Mouse (Mus musculus): Measurements from ENCODE around the gene Cox8b. TPM values are rescaled to one million over a fixed set of nuclear protein-coding genes. Genes with fewer than 3 reads are reported as not detected.
"Not testable (repeated sequence)": the region's sequence is repeated elsewhere in the genome, so short reads cannot be mapped to it uniquely, and the experiment has no call there.

The Cox8b gene
- polyA plus RNA-seq, 1 experiment from 2014 or later = not detected

DNA sequence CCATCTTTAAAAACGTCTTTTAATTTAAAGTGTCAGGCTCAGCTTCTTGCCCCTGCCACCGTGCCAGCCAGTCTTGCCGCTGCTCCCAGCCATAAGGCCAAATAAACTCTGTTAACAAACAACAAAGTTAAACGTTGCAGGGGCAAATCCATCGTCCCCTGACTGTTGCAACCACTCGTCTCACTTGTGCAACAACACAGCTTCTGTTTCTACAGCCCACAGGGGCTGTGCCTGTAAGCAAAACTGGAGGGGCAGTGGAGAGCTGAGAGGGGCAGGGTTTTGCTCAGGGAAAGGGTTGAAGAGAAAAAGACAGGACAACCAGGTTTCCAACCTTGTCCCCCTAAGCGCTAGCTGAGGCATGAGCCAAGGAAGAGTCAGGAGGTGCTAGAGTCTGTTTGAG is 7.9 kb upstream of the Cox8b start:
- no peak for DNase-seq (ENCODE audit: low spot score)
- H3K27me3 ChIP-seq (replicated peaks; ENCODE audit: low read depth, poor library complexity, severe bottlenecking) = no peaks in the 10 kb centered on the region; the same call in 1 of the 2 replicates
- H3K4me1 ChIP-seq = peaks cover 19% of the 10 kb centered on the region
- H3K9me3 ChIP-seq = no peaks in the 10 kb centered on the region
- H3K36me3 ChIP-seq (replicated peaks) = no peaks in the 10 kb centered on the region
- no peak overlapping the region for H3K27ac ChIP-seq (replicated peaks)
- peak overlapping the region; percentile 53; the same call in 1 of the 2 replicates for H3K4me3 ChIP-seq
- WGBS = 48% methylated on average over 7 of the region's 7 CpGs

DNA sequence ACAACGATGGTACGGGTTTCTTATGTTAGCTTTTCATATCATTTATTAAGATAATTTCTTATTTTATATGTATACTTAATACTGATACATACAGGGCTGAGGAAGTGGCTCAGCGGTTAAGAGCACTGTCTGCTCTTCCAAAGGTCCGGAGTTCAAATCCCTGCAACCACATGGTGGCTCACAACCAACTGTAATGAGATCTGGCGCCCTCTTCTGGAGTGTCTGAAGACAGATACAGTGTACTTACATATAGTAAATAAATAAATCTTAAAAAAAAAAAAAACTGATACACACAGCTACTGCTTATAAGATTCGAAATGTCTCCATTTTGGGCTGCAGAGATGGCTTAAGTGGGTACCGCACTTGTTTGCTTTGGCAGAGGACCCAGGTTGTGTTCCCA is 7.5 kb upstream of the Cox8b start:
- H3K27me3 ChIP-seq (replicated peaks; ENCODE audit: low read depth, poor library complexity, severe bottlenecking) = no peaks in the 10 kb centered on the region; the same call in 1 of the 2 replicates
- H3K27ac ChIP-seq (replicated peaks) = no peak overlapping the region
- peaks cover 20% of the 10 kb centered on the region for H3K4me1 ChIP-seq
- H3K9me3 ChIP-seq = no peaks in the 10 kb centered on the region
- no peak overlapping the region for H3K4me3 ChIP-seq
- WGBS = 86% methylated on average over 7 of the region's 7 CpGs
- DNase-seq (ENCODE audit: low spot score) = no peak
- no peaks in the 10 kb centered on the region for H3K36me3 ChIP-seq (replicated peaks)

DNA sequence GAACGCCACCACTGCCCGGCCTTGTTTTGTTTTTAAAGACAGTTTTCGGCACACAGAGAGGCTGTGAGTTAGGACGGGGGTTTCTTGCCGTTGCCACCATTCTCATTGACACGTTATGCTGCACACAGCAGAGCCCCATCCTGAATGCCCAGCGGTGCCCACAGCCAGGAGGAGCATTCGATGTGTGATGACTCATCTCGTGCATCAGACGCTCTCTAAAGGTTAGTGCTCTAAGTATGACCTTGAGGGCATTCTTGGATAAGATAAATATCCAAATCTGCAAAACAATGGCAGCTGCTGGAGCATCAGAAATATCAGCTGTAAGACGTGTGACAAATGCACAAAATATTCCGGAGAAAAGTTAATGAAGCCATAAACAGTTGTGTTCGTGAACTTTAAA is 6.9 kb upstream of the Cox8b start:
- no peaks in the 10 kb centered on the region; the same call in 1 of the 2 replicates for H3K27me3 ChIP-seq (replicated peaks; ENCODE audit: low read depth, poor library complexity, severe bottlenecking)
- no peak overlapping the region for H3K27ac ChIP-seq (replicated peaks)
- no peak overlapping the region for H3K4me3 ChIP-seq
- H3K9me3 ChIP-seq = no peaks in the 10 kb centered on the region
- peaks cover 26% of the 10 kb centered on the region for H3K4me1 ChIP-seq
- WGBS = 87% methylated on average over 13 of the region's 13 CpGs
- no peaks in the 10 kb centered on the region for H3K36me3 ChIP-seq (replicated peaks)
- DNase-seq (ENCODE audit: low spot score) = no peak

DNA sequence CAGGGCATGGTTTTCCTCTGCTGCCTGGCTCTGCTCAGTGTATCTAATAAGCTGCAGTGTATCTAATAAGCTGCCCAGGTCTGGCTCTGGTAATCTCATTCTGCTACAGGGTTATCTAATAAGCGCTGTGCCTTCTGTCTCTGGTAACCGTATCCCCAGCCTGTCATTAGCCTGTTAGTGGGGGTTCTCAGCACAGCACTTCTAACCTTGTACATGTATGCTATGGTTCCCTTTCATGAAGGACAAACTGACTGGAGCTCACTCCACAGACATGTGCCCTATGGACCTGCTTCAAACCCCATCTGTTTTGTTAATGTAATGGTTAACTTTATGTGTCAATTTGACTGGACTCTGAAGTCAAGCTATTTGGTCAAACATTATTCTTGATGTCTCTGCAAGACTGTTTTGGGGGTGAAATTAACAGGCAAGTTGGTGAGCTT is 5.4 kb upstream of the Cox8b start:
- H3K4me3 ChIP-seq = no peak overlapping the region
- WGBS = 83% methylated on average over 2 of the region's 2 CpGs
- peaks cover 31% of the 10 kb centered on the region for H3K4me1 ChIP-seq
- no peaks in the 10 kb centered on the region for H3K36me3 ChIP-seq (replicated peaks)
- H3K27ac ChIP-seq (replicated peaks) = no peak overlapping the region
- H3K9me3 ChIP-seq = no peaks in the 10 kb centered on the region
- DNase-seq (ENCODE audit: low spot score) = no peak
- H3K27me3 ChIP-seq (replicated peaks; ENCODE audit: low read depth, poor library complexity, severe bottlenecking) = no peaks in the 10 kb centered on the region; the same call in 1 of the 2 replicates

DNA sequence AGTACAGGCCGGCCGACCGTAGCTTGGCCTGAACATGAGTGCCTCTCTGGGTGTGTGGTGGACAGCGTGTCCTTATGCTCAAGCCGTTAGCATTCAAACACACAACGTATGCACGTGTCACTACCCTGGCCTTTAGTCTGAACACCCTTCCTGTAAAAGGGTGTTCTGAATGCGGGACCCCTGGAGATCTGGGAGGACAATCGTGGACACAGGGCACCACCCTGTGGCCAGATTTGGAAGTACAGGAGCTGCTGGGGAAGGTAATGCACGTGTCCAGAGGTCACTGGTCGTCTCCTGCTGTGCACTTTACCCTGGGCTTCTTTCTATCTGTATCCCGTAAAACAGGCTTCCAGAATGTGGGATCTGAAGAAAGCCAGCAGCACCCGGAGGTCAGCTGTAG is 3.0 kb upstream of the Cox8b start:
- Histone ChIP-seq H3K27ac (replicated peaks) (no peak overlapping the region), H3K36me3 (replicated peaks) (peaks cover 14% of the 10 kb centered on the region), H3K27me3 (replicated peaks; ENCODE audit: low read depth, poor library complexity, severe bottlenecking) (no peaks in the 10 kb centered on the region), H3K4me1 (peaks cover 20% of the 10 kb centered on the region), H3K9me3 (no peaks in the 10 kb centered on the region), H3K4me3 (no peak overlapping the region)
- WGBS = 24% methylated on average over 13 of the region's 13 CpGs
- DNase-seq (ENCODE audit: low spot score) = peak; percentile 87

DNA sequence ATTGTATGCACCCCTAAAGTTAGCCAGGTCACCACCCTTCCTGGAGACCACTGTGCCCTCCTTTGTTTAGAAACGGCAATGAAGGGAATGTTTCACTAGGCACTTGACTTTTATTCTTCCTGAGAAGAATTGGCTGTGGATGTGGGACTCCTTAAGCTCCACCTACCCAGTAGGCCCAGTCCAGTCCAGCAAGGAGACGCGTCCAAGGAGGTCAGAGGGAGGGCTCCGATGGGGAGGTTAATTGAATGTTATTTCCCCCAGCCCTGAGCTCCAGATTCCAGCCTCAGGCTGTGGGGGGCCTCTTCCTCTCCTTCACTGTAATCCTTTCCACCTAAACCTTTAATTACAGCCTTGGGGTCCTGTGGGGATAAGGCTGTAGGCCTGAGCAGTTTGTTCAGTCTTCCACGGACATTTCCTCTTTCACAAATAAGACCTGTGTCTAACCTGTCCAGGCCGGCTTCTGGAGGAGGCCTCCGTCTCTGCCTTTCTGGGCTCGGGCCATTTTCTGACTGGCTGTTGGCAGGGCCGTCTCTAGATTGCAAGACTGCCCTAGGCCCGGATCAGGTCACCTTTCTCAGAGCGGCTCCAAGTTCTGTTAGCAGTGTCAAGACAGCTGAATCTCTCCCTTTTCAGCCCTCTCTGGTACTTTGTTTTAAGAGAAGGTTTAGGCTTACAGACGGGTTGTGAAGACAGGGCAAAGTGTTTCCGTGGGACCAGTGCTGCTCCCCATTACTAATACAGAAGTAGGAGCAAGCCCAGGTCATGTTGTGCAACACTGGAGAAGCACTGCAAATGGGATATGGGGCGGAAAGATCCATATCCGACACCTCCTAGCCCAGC is 2.0 kb upstream of the Cox8b start:
- peaks cover 23% of the 10 kb centered on the region for H3K36me3 ChIP-seq (replicated peaks)
- DNase-seq (ENCODE audit: low spot score) = peak; percentile 42

DNA sequence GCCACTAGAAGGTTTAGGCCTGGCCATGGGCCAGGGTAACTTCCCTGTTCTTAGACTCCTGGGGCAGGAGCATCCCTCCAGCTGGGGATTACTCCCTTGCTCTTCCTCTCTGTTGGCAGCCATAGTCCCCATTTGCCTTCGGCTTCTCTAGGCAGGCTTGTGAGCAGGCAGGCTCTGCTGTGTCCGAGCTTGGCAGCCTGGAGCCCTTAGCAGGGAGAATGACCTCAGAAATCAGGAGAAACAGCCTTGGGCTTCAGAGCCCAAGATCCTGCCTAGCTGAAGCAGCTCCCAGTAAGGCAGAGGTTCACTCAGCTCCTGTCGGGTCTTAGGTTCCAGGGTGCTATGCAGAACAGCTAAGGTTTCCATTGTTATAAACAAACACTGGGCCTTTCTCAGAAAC is 1.1 kb downstream of the Cox8b start:
- 75% methylated on average over 3 of the region's 3 CpGs for WGBS
- Histone ChIP-seq H3K27ac (replicated peaks) (no peak overlapping the region), H3K36me3 (replicated peaks) (peaks cover 52% of the 10 kb centered on the region), H3K9me3 (no peaks in the 10 kb centered on the region), H3K4me3 (no peak overlapping the region), H3K27me3 (replicated peaks; ENCODE audit: low read depth, poor library complexity, severe bottlenecking) (no peaks in the 10 kb centered on the region), H3K4me1 (peaks cover 18% of the 10 kb centered on the region)
- DNase-seq (ENCODE audit: low spot score) = no peak

More for the DNA sequence above, 2.0 kb upstream of the Cox8b start:
- Histone ChIP-seq H3K4me1 (peaks cover 18% of the 10 kb centered on the region), H3K9me3 (no peaks in the 10 kb centered on the region), H3K27ac (replicated peaks) (peak overlapping the region; percentile 54), H3K27me3 (replicated peaks; ENCODE audit: low read depth, poor library complexity, severe bottlenecking) (no peaks in the 10 kb centered on the region), H3K4me3 (no peak overlapping the region)
- WGBS = 54% methylated on average over 15 of the region's 15 CpGs

DNA sequence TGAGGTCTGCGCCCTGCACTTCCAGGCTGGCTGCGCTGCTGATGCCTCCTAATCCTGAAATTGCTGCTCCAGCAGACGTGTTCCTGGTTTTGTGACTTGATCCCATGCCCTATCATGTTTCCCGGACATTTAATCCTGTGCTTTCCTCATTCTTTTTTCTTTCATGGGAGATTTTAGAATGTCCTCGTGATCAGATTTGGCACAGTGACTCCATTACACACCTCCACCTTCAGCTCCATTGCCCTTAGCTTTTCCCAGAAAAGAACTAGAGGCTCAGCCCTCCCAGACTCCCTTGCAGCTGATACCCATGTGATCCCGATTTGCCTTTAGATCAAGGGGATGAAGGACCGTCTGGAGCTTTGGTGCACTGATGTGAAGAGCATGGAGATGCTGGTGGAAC is 2.4 kb downstream of the Cox8b start:
- Histone ChIP-seq H3K9me3 (no peaks in the 10 kb centered on the region), H3K36me3 (replicated peaks) (peaks cover 65% of the 10 kb centered on the region), H3K4me1 (peaks cover 13% of the 10 kb centered on the region), H3K27me3 (replicated peaks; ENCODE audit: low read depth, poor library complexity, severe bottlenecking) (no peaks in the 10 kb centered on the region), H3K27ac (replicated peaks) (no peak overlapping the region), H3K4me3 (no peak overlapping the region)
- no peak for DNase-seq (ENCODE audit: low spot score)
- WGBS = 80% methylated on average over 7 of the region's 7 CpGs

DNA sequence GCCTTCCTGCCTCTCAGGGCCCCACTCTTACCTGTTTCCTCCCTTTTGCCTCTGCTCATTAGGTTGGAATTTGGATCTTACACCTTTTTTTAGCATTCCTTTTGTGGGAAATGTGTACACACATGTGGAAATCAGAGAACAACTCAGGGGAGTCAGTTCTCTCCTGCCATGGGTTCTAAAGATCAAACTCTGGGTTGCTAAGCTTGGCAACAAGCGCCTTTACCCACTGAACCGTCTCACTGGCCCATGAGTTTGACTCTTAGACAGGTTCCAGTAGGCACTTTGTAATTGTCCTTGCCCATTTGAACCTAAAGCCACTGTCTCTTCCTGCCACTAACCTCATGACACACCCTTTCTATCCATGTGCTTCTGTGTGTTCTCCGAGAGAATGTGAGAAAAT is 5.6 kb downstream of the Cox8b start:
- 94% methylated on average over 3 of the region's 3 CpGs for WGBS
- H3K27me3 ChIP-seq (replicated peaks; ENCODE audit: low read depth, poor library complexity, severe bottlenecking) = no peaks in the 10 kb centered on the region
- no peak overlapping the region for H3K27ac ChIP-seq (replicated peaks)
- no peaks in the 10 kb centered on the region for H3K4me1 ChIP-seq
- H3K9me3 ChIP-seq = no peaks in the 10 kb centered on the region
- peaks cover 88% of the 10 kb centered on the region for H3K36me3 ChIP-seq (replicated peaks)
- no peak overlapping the region for H3K4me3 ChIP-seq
- no peak for DNase-seq (ENCODE audit: low spot score)

DNA sequence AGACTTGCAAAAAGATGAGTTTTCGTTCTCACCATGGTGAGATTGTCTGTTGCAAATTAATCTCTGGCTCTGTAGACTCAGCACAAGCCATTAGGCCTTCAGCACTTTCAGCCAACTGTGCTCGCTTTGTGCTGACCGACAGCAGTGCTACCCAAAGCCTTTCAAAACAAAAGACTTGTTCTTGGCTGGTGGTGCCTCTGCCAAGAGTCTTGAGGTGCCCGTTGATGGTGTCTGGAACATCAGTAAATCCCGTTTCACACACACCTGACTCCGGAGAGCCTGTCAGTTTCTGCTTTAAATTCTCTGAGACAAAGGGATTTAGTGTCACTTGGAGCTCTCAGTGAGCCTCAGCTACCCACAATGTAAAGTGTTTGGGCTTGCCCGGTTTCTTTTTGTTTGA is 6.2 kb downstream of the Cox8b start:
- Histone ChIP-seq H3K4me3 (no peak overlapping the region), H3K27me3 (replicated peaks; ENCODE audit: low read depth, poor library complexity, severe bottlenecking) (no peaks in the 10 kb centered on the region), H3K36me3 (replicated peaks) (peaks cover 89% of the 10 kb centered on the region), H3K4me1 (no peaks in the 10 kb centered on the region), H3K27ac (replicated peaks) (no peak overlapping the region), H3K9me3 (no peaks in the 10 kb centered on the region)
- 91% methylated on average over 7 of the region's 7 CpGs for WGBS
- no peak for DNase-seq (ENCODE audit: low spot score)

DNA sequence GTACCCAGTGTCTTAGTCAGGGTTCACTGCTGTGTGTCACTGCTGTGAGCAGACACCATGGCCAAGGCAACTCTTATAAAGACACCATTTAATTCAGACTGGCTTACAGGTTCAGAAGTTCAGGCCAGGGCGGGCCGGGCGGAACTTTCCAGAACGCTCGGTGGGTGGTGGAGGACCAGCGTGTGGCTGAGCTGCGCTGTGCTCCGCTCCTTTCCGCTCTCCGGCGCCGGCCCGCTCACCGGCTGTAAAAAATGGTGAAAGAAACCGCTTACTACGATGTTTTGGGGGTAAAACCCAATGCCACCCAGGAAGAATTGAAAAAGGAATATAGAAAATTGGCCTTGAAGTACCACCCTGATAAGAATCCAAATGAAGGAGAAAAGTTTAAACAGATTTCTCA is 9.6 kb downstream of the Cox8b start:
- not testable (repeated sequence) for H3K9me3 ChIP-seq; H3K4me1 ChIP-seq; H3K27me3 ChIP-seq (replicated peaks; ENCODE audit: low read depth, poor library complexity, severe bottlenecking); H3K4me3 ChIP-seq; H3K27ac ChIP-seq (replicated peaks); DNase-seq (ENCODE audit: low spot score)
- peaks cover 89% of the 10 kb centered on the region for H3K36me3 ChIP-seq (replicated peaks)
- WGBS = 97% methylated on average over 16 of the region's 16 CpGs

DNA sequence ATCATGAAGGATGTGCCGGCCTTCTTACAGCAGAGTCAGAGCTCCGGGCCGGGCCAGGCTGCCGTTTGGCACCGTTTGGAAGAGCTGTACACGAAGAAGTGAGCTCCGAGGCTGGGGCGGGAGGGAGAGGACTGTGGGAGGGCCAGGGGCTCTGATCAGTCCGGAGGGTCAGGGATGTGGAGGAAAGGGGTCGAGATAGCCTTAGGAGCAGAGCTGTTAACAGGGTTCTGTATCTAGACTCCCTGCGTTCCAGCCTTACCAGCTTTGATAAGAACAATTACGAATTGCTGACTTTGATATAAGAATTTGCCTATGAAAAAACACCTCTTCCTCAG is 17.8 kb downstream of the Cox8b start:
- Histone ChIP-seq H3K27me3 (replicated peaks; ENCODE audit: low read depth, poor library complexity, severe bottlenecking) (no peaks in the 10 kb centered on the region), H3K9me3 (no peaks in the 10 kb centered on the region), H3K4me1 (peaks cover 23% of the 10 kb centered on the region), H3K4me3 (peak overlapping the region; percentile 98), H3K27ac (replicated peaks) (peak overlapping the region; percentile 88), H3K36me3 (replicated peaks) (peaks cover 43% of the 10 kb centered on the region)
- WGBS = under 1% methylated on average over 12 of the region's 12 CpGs
- DNase-seq (ENCODE audit: low spot score) = no peak

DNA sequence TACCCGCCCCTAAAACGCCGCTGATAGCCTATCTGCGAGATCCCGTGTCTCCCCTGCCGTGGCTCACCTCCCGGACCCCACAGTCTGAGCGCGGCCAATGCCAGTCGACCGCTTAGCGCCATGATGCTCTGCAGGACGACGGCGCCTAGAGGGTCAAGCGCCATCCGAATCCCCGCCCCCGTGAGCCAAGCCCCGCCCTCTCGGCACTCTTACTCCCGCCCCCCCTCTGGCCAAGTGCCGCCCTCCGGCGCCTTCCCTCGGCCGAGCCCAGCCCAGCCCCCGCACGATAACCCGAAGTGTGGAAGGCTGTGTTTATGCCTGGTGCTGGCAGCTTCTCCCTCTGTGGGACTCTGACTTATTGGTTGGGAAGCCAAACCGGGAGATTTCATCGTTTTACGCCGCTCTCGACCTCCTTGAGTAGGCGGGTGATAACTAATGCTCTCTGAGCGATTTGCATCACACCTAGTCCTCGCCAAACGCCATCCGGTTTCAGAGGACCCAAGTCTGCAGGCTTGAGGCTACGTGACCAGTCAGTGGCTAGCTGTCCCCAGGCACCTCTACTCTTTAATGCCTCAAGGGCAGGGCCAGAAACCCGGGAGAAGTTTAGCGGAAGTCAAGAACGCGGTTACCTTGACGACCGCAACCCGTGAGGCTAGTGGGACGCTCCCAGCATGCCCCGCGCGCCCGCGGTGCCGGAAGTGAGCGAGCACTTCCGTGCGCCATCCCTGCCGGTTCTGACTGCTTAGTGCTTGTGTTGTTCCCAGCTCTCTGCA is 18.4 kb downstream of the Cox8b start, which contains the start of the genes Psmd13 and Sirt3:
Gene Psmd13 (plus strand): TSS at position 273 of the 773 bp plus-strand sequence.
Gene Sirt3 (minus strand): TSS at position 614 of the 773 bp plus-strand sequence.
- DNase-seq (ENCODE audit: low spot score) = peak; percentile 94
- Histone ChIP-seq H3K36me3 (replicated peaks) (peaks cover 43% of the 10 kb centered on the region), H3K27me3 (replicated peaks; ENCODE audit: low read depth, poor library complexity, severe bottlenecking) (no peaks in the 10 kb centered on the region), H3K4me1 (peaks cover 23% of the 10 kb centered on the region), H3K9me3 (no peaks in the 10 kb centered on the region), H3K4me3 (peak within 1 kb of the TSS; percentile 98), H3K27ac (replicated peaks) (peak within 1 kb of the TSS; percentile 88)
- WGBS = under 1% methylated on average over 59 of the region's 59 CpGs

Measured in embryonic facial prominence, embryonic 10.5 days (tissue).